In genomic region chr17:79379191-79379590, GRCm38 (mm10) we compare ENCODE assay signal across 17 mouse cellular contexts. TPM values are rescaled to one million over a fixed set of nuclear protein-coding genes. Genes with fewer than 3 reads are reported as not detected.
DNase-seq lines count a peak whose midpoint lies in the region; ATAC-seq and TF ChIP-seq lines count a peak whose summit lies in the region.
"Had no signal": no experiment of that assay in that cellular context is flagged by ENCODE, and none has a peak within 500 bp of the region (broad histone marks: within the 10 kb centered on the region; RNA-seq: fewer than 3 reads in every experiment).

No protein-coding gene starts in this region.

- TF ChIP-seq CTCF in kidney, adult 2 months (conservative IDR thresholded peaks at IDR 0.05; ENCODE audit: insufficient read depth, insufficient read length, low read depth, low read length), result no peak

- no peak overlapping the region for H3K4me2 ChIP-seq in kidney, embryonic 16.5 days (replicated peaks; ENCODE audit: low read depth, low read length)
- H3K4me2 ChIP-seq: hindbrain, embryonic 15.5 days; limb, embryonic 12.5 days; lung, embryonic 14.5 days; midbrain, embryonic 15.5 days had no signal

- no peak overlapping the region for H3K4me3 ChIP-seq in kidney, adult 2 months (ENCODE audit: insufficient read depth, low read depth, low read length)
- no peak overlapping the region for H3K4me3 ChIP-seq in kidney, embryonic 16.5 days (ENCODE audit: low read length)
- H3K4me3 ChIP-seq: heart, embryonic 10.5 days; hindbrain, embryonic 15.5 days; limb, embryonic 12.5 days; midbrain, embryonic 15.5 days had no signal

- H3K9ac ChIP-seq in kidney, embryonic 16.5 days (replicated peaks; ENCODE audit: low read length), result no peak overlapping the region
- H3K9ac ChIP-seq: forebrain, postnatal 0 days; hindbrain, embryonic 15.5 days; limb, embryonic 12.5 days; lung, embryonic 14.5 days; midbrain, embryonic 15.5 days had no signal

- peak overlapping the region; percentile 54 for H3K27ac ChIP-seq in kidney, adult 2 months (ENCODE audit: insufficient read depth, low read depth, low read length)
- no peak overlapping the region for H3K27ac ChIP-seq in kidney, embryonic 16.5 days (ENCODE audit: low read length)
- H3K27ac ChIP-seq: heart, embryonic 10.5 days; hindbrain, embryonic 15.5 days; limb, embryonic 12.5 days; midbrain, embryonic 15.5 days had no signal

- ATAC-seq in kidney, embryonic 16.5 days (ENCODE audit: low FRiP score, low TSS enrichment), result no peak
- peak; percentile 99 for ATAC-seq in activated CD4-positive, CD25-positive, alpha-beta regulatory T cell, adult 4 months
- ATAC-seq in hematopoietic stem cell, adult 5-6 weeks (replicated peaks in 1 of 2; ENCODE audit: insufficient read depth in 1 of 2, low FRiP score in 2 of 2, low TSS enrichment in 1 of 2, low read depth in 1 of 2, poor library complexity in 2 of 2, severe bottlenecking in 2 of 2), result peak; percentile 85 to 91
- ATAC-seq in megakaryocyte-erythroid progenitor cell, adult 5-6 weeks (replicated peaks; ENCODE audit: low FRiP score, low TSS enrichment, poor library complexity, severe bottlenecking), result peak; percentile 61; the same call in 1 of the 2 replicates
- ATAC-seq in frontal cortex, adult (ENCODE audit: low TSS enrichment), result no peak
- ATAC-seq: forebrain, postnatal 0 days; midbrain, embryonic 15.5 days had no signal

- no peaks in the 10 kb centered on the region for H3K4me1 ChIP-seq in kidney, adult 2 months (ENCODE audit: control insufficient read depth, insufficient read depth, low read length)
- H3K4me1 ChIP-seq in kidney, embryonic 16.5 days (ENCODE audit: insufficient read depth, low read length), result no peaks in the 10 kb centered on the region
- H3K4me1 ChIP-seq: hindbrain, embryonic 15.5 days; midbrain, embryonic 15.5 days had no signal

- peak; percentile 57 for DNase-seq in kidney, adult 2 months
- DNase-seq in layer of hippocampus, adult 18-20 months (ENCODE audit: low spot score in 2 of 2), result no peak
- DNase-seq: cerebellum, adult 9-10 months; forebrain, postnatal 0 days; layer of hippocampus, adult 9-11 months; lung, embryonic 14.5 days; right cerebral cortex, postnatal 14 days; thymus, postnatal 4 days had no signal

- no peaks in the 10 kb centered on the region for H3K9me3 ChIP-seq in kidney, embryonic 16.5 days (ENCODE audit: low read length)
- H3K9me3 ChIP-seq: heart, embryonic 10.5 days; hindbrain, embryonic 15.5 days; limb, embryonic 12.5 days; midbrain, embryonic 15.5 days had no signal

- 42% methylated on average over 5 of the region's 5 CpGs for WGBS in kidney, adult 2 months
- 21% methylated on average over 5 of the region's 5 CpGs for WGBS in kidney, embryonic 16.5 days

- no peak for TF ChIP-seq POLR2A in kidney, adult 2 months (IDR thresholded peaks at IDR 0.05; ENCODE audit: low read depth, low read length)

- no peaks in the 10 kb centered on the region for H3K27me3 ChIP-seq in kidney, adult 2 months (replicated peaks; ENCODE audit: control insufficient read depth, insufficient read depth, low read length)
- no peaks in the 10 kb centered on the region for H3K27me3 ChIP-seq in kidney, embryonic 16.5 days (ENCODE audit: insufficient read depth, low read length)
- H3K27me3 ChIP-seq: hindbrain, embryonic 15.5 days; limb, embryonic 12.5 days; midbrain, embryonic 15.5 days had no signal

- H3K36me3 ChIP-seq in kidney, adult 2 months (ENCODE audit: control insufficient read depth, insufficient read depth, low read length), result no peaks in the 10 kb centered on the region
- H3K36me3 ChIP-seq in kidney, embryonic 16.5 days (ENCODE audit: insufficient read depth, low read length), result no peaks in the 10 kb centered on the region
- H3K36me3 ChIP-seq: heart, embryonic 10.5 days; hindbrain, embryonic 15.5 days; limb, embryonic 12.5 days; midbrain, embryonic 15.5 days had no signal

RNA-seq across cellular contexts. Expression of gene Cdc42ep3, which starts 24.3 kb away (rescaled TPM):
- 12.0 and 14.2 TPM in 2 replicates for polyA plus RNA-seq in kidney, adult 2 months (2012; rRNA removed)
- 52.2 and 56.8 TPM in 2 replicates for polyA plus RNA-seq in kidney, embryonic 16.5 days (2015; fragmentation: Nextera tagmentation; extraction: Ambion mirVana)
- polyA plus RNA-seq in activated CD4-positive, CD25-positive, alpha-beta regulatory T cell, adult 4 months (2017; shearing (Covaris generic)), result 10 to 100 TPM; 31.4 to 31.8 TPM
- 53.7 and 75.2 TPM in 2 replicates for total RNA-seq in hematopoietic stem cell, adult 5-6 weeks (2017)
- total RNA-seq in megakaryocyte-erythroid progenitor cell, adult 5-6 weeks (2014; fragmentation: Nextera tagmentation), result 23.4 and 35.5 TPM in 2 replicates
- 61.9 and 94.2 TPM in 2 replicates for total RNA-seq in megakaryocyte-erythroid progenitor cell, adult 5-6 weeks (2017)
- total RNA-seq in layer of hippocampus, adult 18-20 months (2021), result 1 to 10 TPM; 3.8 to 8.5 TPM

Comparison
In these comparisons a context has a peak if more than half of its experiments do, and no peak if none do; other contexts are left out.
1. ATAC-seq: peak in activated CD4-positive, CD25-positive, alpha-beta regulatory T cell, adult 4 months (single experiment), hematopoietic stem cell, adult 5-6 weeks (2 of 2) and megakaryocyte-erythroid progenitor cell, adult 5-6 weeks (single experiment); none in kidney, embryonic 16.5 days (single experiment) and frontal cortex, adult (single experiment).